Comparison of ENCODE assay signal across 22 mouse cellular contexts in the genomic region with DNA sequence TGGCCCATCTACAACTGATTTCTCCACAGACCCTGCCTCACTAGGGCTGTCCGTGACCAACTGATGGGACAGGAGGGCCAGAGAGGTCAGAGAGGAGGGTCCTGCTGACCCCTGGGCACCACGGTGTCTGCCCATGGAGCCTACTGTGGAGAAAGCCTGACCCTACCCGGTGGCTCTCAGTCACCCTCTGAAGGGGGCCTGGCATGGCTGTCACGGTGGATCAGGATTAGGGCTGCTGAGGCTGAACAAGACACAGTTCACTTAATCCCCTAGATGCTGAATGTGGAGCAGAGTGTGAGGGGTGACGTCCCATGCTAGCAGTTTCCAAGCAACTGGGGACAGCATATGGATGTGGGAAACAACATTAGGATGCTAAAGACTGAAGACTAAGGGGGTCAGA. TPM values are rescaled to one million over a fixed set of nuclear protein-coding genes. Genes with fewer than 3 reads are reported as not detected.
DNase-seq lines count a peak whose midpoint lies in the region; ATAC-seq and TF ChIP-seq lines count a peak whose summit lies in the region.
"Had no signal": no experiment of that assay in that cellular context is flagged by ENCODE, and none has a peak within 500 bp of the region (broad histone marks: within the 10 kb centered on the region; RNA-seq: fewer than 3 reads in every experiment).

No protein-coding gene starts in this region.

- H3K27me3 ChIP-seq in midbrain, embryonic 10.5 days (ENCODE audit: low read depth, poor library complexity, severe bottlenecking) = 0 out of 2 replicates have a peak, but pooled peaks cover under 1% of the 10 kb centered on the region
- H3K27me3 ChIP-seq in midbrain, embryonic 14.5 days (ENCODE audit: control insufficient read depth, insufficient read depth, low read length) = no peaks in the 10 kb centered on the region
- H3K27me3 ChIP-seq: embryonic facial prominence, embryonic 12.5 days; forebrain, embryonic 15.5 days; heart, embryonic 13.5 days had no signal

- intact Hi-C loops in gastrocnemius, adult 2 months (cut with DNase I) = loop anchor here (5.0 to 10.0 kb wide), 2 partner anchors 121 to 233 kb away; partner anchors contain the start of gene Mbtps1
- intact Hi-C loops in gastrocnemius, postnatal 36 days (cut with DNase I) = loop anchor here (1.0 to 5.0 kb wide), 2 partner anchors 18 to 228 kb away; partner anchors contain the start of gene Necab2

- H3K9me3 ChIP-seq in midbrain, embryonic 10.5 days (replicated peaks) = no peaks in the 10 kb centered on the region
- no peaks in the 10 kb centered on the region for H3K9me3 ChIP-seq in midbrain, embryonic 14.5 days (ENCODE audit: control insufficient read depth, low read length)
- H3K9me3 ChIP-seq: embryonic facial prominence, embryonic 12.5 days; forebrain, embryonic 15.5 days; G1E; heart, embryonic 13.5 days had no signal

- peak; percentile 65; the same call in 1 of the 2 replicates for ATAC-seq in midbrain, embryonic 14.5 days (ENCODE audit: low FRiP score, low TSS enrichment)
- ATAC-seq: CD4-positive, CD25-positive, alpha-beta regulatory T cell, adult 4 months; forebrain, embryonic 15.5 days had no signal

- no peak for DNase-seq in gastrocnemius, adult 2 months
- no peak for DNase-seq in gastrocnemius, postnatal 36 days
- peak; percentile 82 for DNase-seq in midbrain, embryonic 10.5 days (ENCODE audit: low spot score)
- peak; percentile 72 for DNase-seq in midbrain, embryonic 14.5 days
- DNase-seq in retina, adult 2 months (ENCODE audit: low read depth, low spot score) = peak; percentile 54
- DNase-seq in lung, postnatal 10 days = no peak
- no peak for DNase-seq in c-Kit-positive CD71-positive TER-119-positive erythroid progenitor cells, embryonic 14.5 days (ENCODE audit: low spot score)
- DNase-seq in frontal cortex, postnatal 25 days (ENCODE audit: low spot score in 2 of 2) = no peak
- DNase-seq: adrenal gland, postnatal 10 days; B cell, adult 2 months; cerebellum, adult 2 months; cerebellum, postnatal 14 days; gastrocnemius, postnatal 14 days; heart, postnatal 4 days had no signal

- peaks cover 40% of the 10 kb centered on the region for H3K4me1 ChIP-seq in midbrain, embryonic 10.5 days
- H3K4me1 ChIP-seq in midbrain, embryonic 14.5 days (ENCODE audit: control insufficient read depth, insufficient read depth, low read length) = peaks cover 6% of the 10 kb centered on the region; the same call in 1 of the 2 replicates
- H3K4me1 ChIP-seq: forebrain, embryonic 15.5 days had no signal

- H3K36me3 ChIP-seq in midbrain, embryonic 10.5 days = no peaks in the 10 kb centered on the region
- H3K36me3 ChIP-seq in midbrain, embryonic 14.5 days (ENCODE audit: control insufficient read depth, insufficient read depth, low read length) = no peaks in the 10 kb centered on the region
- H3K36me3 ChIP-seq: embryonic facial prominence, embryonic 12.5 days; forebrain, embryonic 15.5 days; G1E; heart, embryonic 13.5 days had no signal

- peak overlapping the region; percentile 65 for H3K27ac ChIP-seq in gastrocnemius, adult 2 months
- peak overlapping the region; percentile 81 for H3K27ac ChIP-seq in midbrain, embryonic 10.5 days (replicated peaks)
- H3K27ac ChIP-seq in midbrain, embryonic 14.5 days (replicated peaks; ENCODE audit: low read depth, low read length) = peak overlapping the region; percentile 60; the same call in 1 of the 2 replicates
- H3K27ac ChIP-seq: embryonic facial prominence, embryonic 12.5 days; forebrain, embryonic 15.5 days; heart, embryonic 13.5 days; hindbrain, embryonic 14.5 days had no signal

- TF ChIP-seq CTCF in gastrocnemius, adult 2 months (IDR thresholded peaks at IDR 0.05) = no peak

- 45% methylated on average over 5 of the region's 5 CpGs for WGBS in midbrain, embryonic 10.5 days
- WGBS in midbrain, embryonic 14.5 days = 17% methylated on average over 5 of the region's 5 CpGs

- no peak overlapping the region for H3K4me2 ChIP-seq in midbrain, embryonic 14.5 days (ENCODE audit: low read length)
- H3K4me2 ChIP-seq: embryonic facial prominence, embryonic 12.5 days; forebrain, embryonic 15.5 days; heart, embryonic 13.5 days; hindbrain, embryonic 14.5 days had no signal

- H3K4me3 ChIP-seq in gastrocnemius, adult 2 months = no peak overlapping the region
- H3K4me3 ChIP-seq in midbrain, embryonic 10.5 days = no peak overlapping the region
- H3K4me3 ChIP-seq in midbrain, embryonic 14.5 days (replicated peaks; ENCODE audit: low read depth, low read length) = no peak overlapping the region
- H3K4me3 ChIP-seq: embryonic facial prominence, embryonic 12.5 days; forebrain, embryonic 15.5 days; heart, embryonic 13.5 days had no signal

- no peak overlapping the region for H3K9ac ChIP-seq in midbrain, embryonic 14.5 days (replicated peaks; ENCODE audit: low read length)
- H3K9ac ChIP-seq: embryonic facial prominence, embryonic 12.5 days; forebrain, embryonic 15.5 days; heart, embryonic 13.5 days; hindbrain, embryonic 14.5 days had no signal

RNA-seq across cellular contexts. Expression of gene Wfdc1, which starts 9.3 kb away (rescaled TPM):
- total RNA-seq in gastrocnemius, adult 2 months (2021) = 10 to 100 TPM; 96.5 to 98.7 TPM
- 100 to 1,000 TPM; 103 to 105 TPM for total RNA-seq in gastrocnemius, postnatal 36 days (2021)
- polyA plus RNA-seq in midbrain, embryonic 10.5 days (2016; fragmentation: Nextera tagmentation; extraction: Ambion mirVana) = 20.5 and 32.9 TPM in 2 replicates
- 2.3 and 3.4 TPM in 2 replicates for polyA plus RNA-seq in midbrain, embryonic 14.5 days (2014; fragmentation: Nextera tagmentation; extraction: Ambion mirVana)
- total RNA-seq: common myeloid progenitor, adult 5-6 weeks; G1E; granulocyte monocyte progenitor cell, adult 5-6 weeks had no signal
- polyA plus RNA-seq: CD4-positive, CD25-positive, alpha-beta regulatory T cell, adult 4 months; G1E had no signal

RNA-seq across cellular contexts. Expression of gene Atp2c2, which starts 24.4 kb away (rescaled TPM):
- under 1 TPM; 0.08 to 0.10 TPM for total RNA-seq in gastrocnemius, adult 2 months (2021)
- under 1 TPM; 0.13 to 0.32 TPM for total RNA-seq in gastrocnemius, postnatal 36 days (2021)
- 1.2 and 1.6 TPM in 2 replicates for polyA plus RNA-seq in midbrain, embryonic 10.5 days (2016; fragmentation: Nextera tagmentation; extraction: Ambion mirVana)
- 0.08 and 0.11 TPM in 2 replicates for polyA plus RNA-seq in midbrain, embryonic 14.5 days (2014; fragmentation: Nextera tagmentation; extraction: Ambion mirVana)
- total RNA-seq: common myeloid progenitor, adult 5-6 weeks; G1E; granulocyte monocyte progenitor cell, adult 5-6 weeks; heart, postnatal 4 days had no signal
- polyA plus RNA-seq: G1E had no signal

RNA-seq across cellular contexts. Expression of gene Kcng4, which starts 40.0 kb away (rescaled TPM):
- 10 to 100 TPM; 14.1 to 14.3 TPM for total RNA-seq in gastrocnemius, adult 2 months (2021)
- total RNA-seq in gastrocnemius, postnatal 36 days (2021) = 10 to 100 TPM; 12.6 to 26.2 TPM
- polyA plus RNA-seq in midbrain, embryonic 10.5 days (2016; fragmentation: Nextera tagmentation; extraction: Ambion mirVana) = 0.19 and 0.52 TPM in 2 replicates
- 0.15 and 0.55 TPM in 2 replicates for polyA plus RNA-seq in midbrain, embryonic 14.5 days (2014; fragmentation: Nextera tagmentation; extraction: Ambion mirVana)
- total RNA-seq: common myeloid progenitor, adult 5-6 weeks; granulocyte monocyte progenitor cell, adult 5-6 weeks; heart, postnatal 4 days had no signal
- polyA plus RNA-seq: CD4-positive, CD25-positive, alpha-beta regulatory T cell, adult 4 months; G1E; heart, embryonic 13.5 days had no signal

Comparison
In these comparisons a context has a peak if more than half of its experiments do, and no peak if none do; other contexts are left out.
1. DNase-seq: peak in midbrain, embryonic 10.5 days (single experiment), midbrain, embryonic 14.5 days (single experiment) and retina, adult 2 months (single experiment); none in gastrocnemius, adult 2 months (single experiment), gastrocnemius, postnatal 36 days (0 of 2), lung, postnatal 10 days (single experiment), c-Kit-positive CD71-positive TER-119-positive erythroid progenitor cells, embryonic 14.5 days (single experiment) and frontal cortex, postnatal 25 days (0 of 2).
2. Peak in every context shown above with its lines, with median percentiles within 50 percentile points of each other: H3K27ac ChIP-seq.